Mouse (Mus musculus) kidney, postnatal 0 days (tissue): ENCODE data around the gene Aldh1l1. TPM values are rescaled to one million over a fixed set of nuclear protein-coding genes. Genes with fewer than 3 reads are reported as not detected.

ENCODE experiments used
- ATAC-seq: fragments of 200-750 bp; cut with Nextera tagmentation; replicated peaks from 2 replicates; pipeline ENCODE4 v1.8.0; 2017; ENCODE audit warnings: low read depth, moderate number of reproducible peaks, moderate TSS enrichment, moderate library complexity; ENCODE audit not compliant: low FRiP score
- DNase-seq: peaks from one replicate; pipeline ENCODE4 v3.0.0-alpha.2; 2016; ENCODE audit warnings: low spot score
- H3K27ac ChIP-seq: fragments of 300-500 bp; sonication (generic); 2 replicates; pipeline ENCODE4 v1.5.1; 2014; ENCODE audit warnings: mild to moderate bottlenecking
- H3K27me3 ChIP-seq: fragments of 300-500 bp; sonication (generic); 2 replicates; pipeline ENCODE4 v1.6.1; 2014; ENCODE audit warnings: low read length, mixed read lengths; ENCODE audit not compliant: insufficient read depth
- H3K36me3 ChIP-seq: fragments of 300-500 bp; sonication (generic); 2 replicates; pipeline ENCODE4 v1.6.1; 2014; ENCODE audit warnings: low read length, mixed read lengths; ENCODE audit not compliant: insufficient read depth
- H3K4me1 ChIP-seq: fragments of 300-500 bp; sonication (generic); replicated peaks from 2 replicates; pipeline ENCODE4 v1.6.1; 2014; ENCODE audit warnings: antibody characterized with exemption, low read length, mixed read lengths; ENCODE audit not compliant: insufficient read depth
- H3K4me2 ChIP-seq: fragments of 300-500 bp; sonication (generic); 2 replicates; pipeline ENCODE4 v1.6.1; 2014; ENCODE audit warnings: mild to moderate bottlenecking, low read length, moderate library complexity, mixed read lengths
- H3K4me3 ChIP-seq: fragments of 300-500 bp; sonication (generic); replicated peaks from 2 replicates; pipeline ENCODE4 v1.5.1; 2014; ENCODE audit warnings: low read depth, low read length
- H3K9ac ChIP-seq: fragments of 300-500 bp; sonication (generic); 2 replicates; pipeline ENCODE4 v1.6.1; 2014; ENCODE audit warnings: low read depth, low read length
- H3K9me3 ChIP-seq: fragments of 300-500 bp; sonication (generic); replicated peaks from 2 replicates; pipeline ENCODE4 v1.6.1; 2016; ENCODE audit warnings: low read length, inconsistent platforms, mixed read lengths
- CTCF ChIP-seq: IDR thresholded peaks from 2 replicates; pipeline ENCODE4 v1.5.1; 2016; ENCODE audit warnings: antibody characterized with exemption, low read depth, mild to moderate bottlenecking, moderate library complexity
- WGBS: fragments of 180-500 bp; shearing (Covaris S2); extraction: QIAGEN DNeasy Blood & Tissue Kit; methylation state at CpG from one replicate; pipeline ENCODE4 v1.1.7; 2014; 5-methylcytosine and 5-hydroxymethylcytosine counted together
- polyA plus RNA-seq: library from polyadenylated mRNA; unstranded; fragments of >200 nt; fragmentation: Nextera tagmentation; extraction: Ambion mirVana; gene quantifications from 2 replicates; pipeline ENCODE4 v1.2.1, GENCODE M21; 2015

The Aldh1l1 gene
- polyA plus RNA-seq, 1 experiment from 2014 or later = 42.8 TPM

DNA sequence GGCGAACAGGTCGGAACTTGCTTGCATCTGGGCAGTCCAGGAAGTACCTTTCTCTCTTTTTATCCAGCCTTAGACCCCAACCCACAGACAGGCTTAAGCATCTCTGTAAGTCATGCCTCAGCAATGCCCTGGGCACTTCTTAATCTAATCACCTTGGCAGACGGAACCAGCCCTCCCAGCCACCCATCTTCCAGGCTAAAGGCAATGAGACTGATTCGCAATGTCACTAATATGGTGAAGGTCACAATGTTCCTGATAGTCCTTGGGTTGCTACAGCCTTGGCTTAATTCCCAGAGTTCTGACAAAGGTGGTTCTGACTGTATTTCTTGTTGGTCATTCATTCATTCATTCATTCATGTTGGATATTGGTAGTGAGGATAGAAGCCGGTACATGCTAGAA lies 124.0 kb downstream of the Aldh1l1 start:
- Histone ChIP-seq H3K4me2 (no peak overlapping the region), H3K27me3 (no peaks in the 10 kb centered on the region), H3K9me3 (no peaks in the 10 kb centered on the region), H3K36me3 (no peaks in the 10 kb centered on the region), H3K4me1 (0 out of 2 replicates have a peak, but pooled peaks cover 7% of the 10 kb centered on the region), H3K9ac (no peak overlapping the region), H3K27ac (no peak overlapping the region), H3K4me3 (no peak overlapping the region)
- 95% methylated on average over 5 of the region's 5 CpGs for WGBS
- ATAC-seq = no peak
- DNase-seq = no peak
- TF ChIP-seq CTCF = no peak

GRCm38 (mm10) chr6:90613277-90613676 lies 127.0 kb downstream of the Aldh1l1 start:
- ATAC-seq (no peak), DNase-seq (no peak)
- Histone ChIP-seq H3K36me3 (no peaks in the 10 kb centered on the region), H3K4me1 (0 out of 2 replicates have a peak, but pooled peaks cover 1% of the 10 kb centered on the region), H3K27me3 (no peaks in the 10 kb centered on the region), H3K4me3 (no peak overlapping the region), H3K4me2 (no peak overlapping the region), H3K9ac (no peak overlapping the region), H3K27ac (no peak overlapping the region), H3K9me3 (no peaks in the 10 kb centered on the region)
- TF ChIP-seq CTCF = no peak
- WGBS = 76% methylated on average over 8 of the region's 8 CpGs

DNA sequence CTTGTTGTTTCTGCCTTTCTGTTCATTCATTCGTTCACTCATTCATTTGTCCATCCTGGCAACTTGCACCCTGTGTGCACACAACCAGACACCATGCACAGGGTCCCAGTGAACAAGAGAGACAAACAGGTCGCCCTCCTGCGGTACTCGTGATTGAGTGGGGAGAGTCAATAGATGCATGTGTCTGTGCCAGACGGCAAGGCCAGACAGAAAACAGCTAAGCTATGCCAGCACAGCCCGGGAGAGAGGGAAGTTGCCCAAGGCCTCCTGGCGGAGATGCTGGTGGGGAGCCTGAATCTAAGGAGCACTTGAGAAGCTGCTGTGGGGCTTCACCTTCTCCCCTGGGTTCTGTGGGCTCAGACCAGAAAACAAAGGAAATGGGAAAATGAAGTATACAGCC lies 129.1 kb downstream of the Aldh1l1 start:
- no peak overlapping the region for H3K27ac ChIP-seq
- H3K36me3 ChIP-seq = no peaks in the 10 kb centered on the region
- no peak for TF ChIP-seq CTCF
- no peak overlapping the region for H3K4me3 ChIP-seq
- DNase-seq (no peak), ATAC-seq (no peak)
- H3K27me3 ChIP-seq = no peaks in the 10 kb centered on the region
- H3K9me3 ChIP-seq = no peaks in the 10 kb centered on the region
- peaks cover 18% of the 10 kb centered on the region for H3K4me1 ChIP-seq
- H3K9ac ChIP-seq = no peak overlapping the region
- 83% methylated on average over 7 of the region's 7 CpGs for WGBS
- H3K4me2 ChIP-seq = no peak overlapping the region

DNA sequence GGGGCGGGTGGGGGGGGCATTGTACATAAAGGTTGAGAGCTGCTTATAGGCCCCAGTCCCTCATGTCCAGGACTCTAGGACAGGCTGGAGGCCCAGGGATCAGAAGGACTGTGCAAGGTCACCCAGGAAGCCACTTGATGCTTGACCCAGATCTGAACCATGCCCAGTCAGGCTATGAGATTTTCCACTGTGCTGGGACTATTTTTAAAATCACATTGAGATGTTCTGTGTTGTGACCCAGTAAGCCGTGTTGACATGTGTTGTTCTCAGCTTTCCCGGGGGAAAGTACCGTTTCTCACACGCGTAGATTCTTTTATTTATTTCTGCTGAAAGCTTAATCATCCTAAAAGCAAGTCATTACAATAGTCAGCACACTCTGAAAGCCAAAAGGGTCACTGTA lies 129.8 kb downstream of the Aldh1l1 start:
- no peak overlapping the region for H3K27ac ChIP-seq
- no peaks in the 10 kb centered on the region for H3K27me3 ChIP-seq
- no peak for DNase-seq
- peaks cover 18% of the 10 kb centered on the region for H3K4me1 ChIP-seq
- ATAC-seq = no peak
- no peak for TF ChIP-seq CTCF
- H3K36me3 ChIP-seq = no peaks in the 10 kb centered on the region
- H3K9me3 ChIP-seq = no peaks in the 10 kb centered on the region
- H3K4me3 ChIP-seq = no peak overlapping the region
- H3K9ac ChIP-seq = no peak overlapping the region
- 68% methylated on average over 6 of the region's 6 CpGs for WGBS
- no peak overlapping the region for H3K4me2 ChIP-seq

GRCm38 (mm10) chr6:90616481-90616880 lies 130.3 kb downstream of the Aldh1l1 start:
- Histone ChIP-seq H3K4me1 (peaks cover 21% of the 10 kb centered on the region), H3K4me3 (no peak overlapping the region), H3K9ac (no peak overlapping the region), H3K27me3 (no peaks in the 10 kb centered on the region), H3K36me3 (no peaks in the 10 kb centered on the region), H3K9me3 (no peaks in the 10 kb centered on the region), H3K27ac (no peak overlapping the region), H3K4me2 (no peak overlapping the region)
- WGBS = 86% methylated on average over 6 of the region's 6 CpGs
- no peak for TF ChIP-seq CTCF
- ATAC-seq (no peak), DNase-seq (no peak)

GRCm38 (mm10) chr6:90618274-90618673 lies 132.0 kb downstream of the Aldh1l1 start:
- no peaks in the 10 kb centered on the region for H3K9me3 ChIP-seq
- TF ChIP-seq CTCF = no peak
- no peak overlapping the region for H3K4me3 ChIP-seq
- DNase-seq (no peak), ATAC-seq (no peak)
- WGBS = 72% methylated on average over 4 of the region's 4 CpGs
- H3K36me3 ChIP-seq = no peaks in the 10 kb centered on the region
- H3K27me3 ChIP-seq = no peaks in the 10 kb centered on the region
- H3K9ac ChIP-seq = no peak overlapping the region
- H3K4me1 ChIP-seq = peaks cover 21% of the 10 kb centered on the region
- H3K27ac ChIP-seq = no peak overlapping the region
- no peak overlapping the region for H3K4me2 ChIP-seq
